In genomic region chr5:151023461-151023860, GRCm38 (mm10) we compare ENCODE assay signal across 9 mouse cellular contexts.
DNase-seq lines count a peak whose midpoint lies in the region; ATAC-seq and TF ChIP-seq lines count a peak whose summit lies in the region.
"Had no signal": no experiment of that assay in that cellular context is flagged by ENCODE, and none has a peak within 500 bp of the region (broad histone marks: within the 10 kb centered on the region; RNA-seq: fewer than 3 reads in every experiment).

No protein-coding gene starts in this region.

- H3K4me3 ChIP-seq in forebrain, embryonic 16.5 days (replicated peaks; ENCODE audit: low read length), result no peak overlapping the region
- H3K4me3 ChIP-seq in hindbrain, embryonic 10.5 days, result no peak overlapping the region
- H3K4me3 ChIP-seq in lung, embryonic 15.5 days, result no peak overlapping the region
- no peak overlapping the region for H3K4me3 ChIP-seq in liver, postnatal 0 days (ENCODE audit: low read depth, low read length)
- H3K4me3 ChIP-seq: megakaryocyte, embryonic 14.5 days had no signal

- no peaks in the 10 kb centered on the region for H3K36me3 ChIP-seq in forebrain, embryonic 16.5 days (ENCODE audit: control insufficient read depth, insufficient read depth)
- H3K36me3 ChIP-seq in hindbrain, embryonic 10.5 days, result no peaks in the 10 kb centered on the region
- H3K36me3 ChIP-seq in lung, embryonic 15.5 days, result no peaks in the 10 kb centered on the region
- no peaks in the 10 kb centered on the region for H3K36me3 ChIP-seq in liver, postnatal 0 days (replicated peaks; ENCODE audit: insufficient read depth, low read length)

- TF ChIP-seq EP300 in liver, postnatal 0 days (IDR thresholded peaks at IDR 0.05; ENCODE audit: low read depth), result no peak

- no peaks in the 10 kb centered on the region for H3K27me3 ChIP-seq in forebrain, embryonic 16.5 days (replicated peaks; ENCODE audit: control insufficient read depth, insufficient read depth, low read length)
- no peaks in the 10 kb centered on the region for H3K27me3 ChIP-seq in hindbrain, embryonic 10.5 days (ENCODE audit: insufficient read depth, poor library complexity, severe bottlenecking)
- H3K27me3 ChIP-seq in lung, embryonic 15.5 days, result no peaks in the 10 kb centered on the region
- H3K27me3 ChIP-seq in liver, postnatal 0 days (ENCODE audit: insufficient read depth, low read length), result no peaks in the 10 kb centered on the region
- H3K27me3 ChIP-seq: megakaryocyte, embryonic 14.5 days had no signal

- H3K4me2 ChIP-seq in forebrain, embryonic 16.5 days (ENCODE audit: low read length), result peak overlapping the region; percentile 18
- H3K4me2 ChIP-seq in lung, embryonic 15.5 days, result peak overlapping the region; percentile 33
- H3K4me2 ChIP-seq in liver, postnatal 0 days (ENCODE audit: low read depth, low read length), result no peak overlapping the region

- ATAC-seq in forebrain, embryonic 16.5 days, result peak; percentile 46; the same call in 1 of the 2 replicates
- peak; percentile 50; the same call in 1 of the 2 replicates for ATAC-seq in lung, embryonic 15.5 days (ENCODE audit: borderline replicate concordance, extremely low read depth, low FRiP score, low TSS enrichment)
- no peak for ATAC-seq in liver, postnatal 0 days

- no peak for TF ChIP-seq CTCF in liver, postnatal 0 days (IDR thresholded peaks at IDR 0.05; ENCODE audit: low read depth)

- no peaks in the 10 kb centered on the region for H3K9me3 ChIP-seq in forebrain, embryonic 16.5 days (ENCODE audit: control insufficient read depth, low read length)
- H3K9me3 ChIP-seq in hindbrain, embryonic 10.5 days, result no peaks in the 10 kb centered on the region
- H3K9me3 ChIP-seq in lung, embryonic 15.5 days, result no peaks in the 10 kb centered on the region
- no peaks in the 10 kb centered on the region for H3K9me3 ChIP-seq in liver, postnatal 0 days (ENCODE audit: low read length)

- H3K27ac ChIP-seq in forebrain, embryonic 16.5 days (ENCODE audit: low read length), result peak overlapping the region; percentile 51
- peak overlapping the region; percentile 45; the same call in 1 of the 2 replicates for H3K27ac ChIP-seq in hindbrain, embryonic 10.5 days
- peak overlapping the region; percentile 75 for H3K27ac ChIP-seq in lung, embryonic 15.5 days
- H3K27ac ChIP-seq in liver, postnatal 0 days (ENCODE audit: low read depth), result no peak overlapping the region

- peaks cover 26% of the 10 kb centered on the region for H3K4me1 ChIP-seq in forebrain, embryonic 16.5 days (replicated peaks; ENCODE audit: control insufficient read depth, insufficient read depth, low read length)
- peaks cover 30% of the 10 kb centered on the region for H3K4me1 ChIP-seq in hindbrain, embryonic 10.5 days (replicated peaks)
- H3K4me1 ChIP-seq in lung, embryonic 15.5 days, result peaks cover 29% of the 10 kb centered on the region
- peaks cover 6% of the 10 kb centered on the region; the same call in 1 of the 2 replicates for H3K4me1 ChIP-seq in liver, postnatal 0 days (ENCODE audit: insufficient read depth)
- H3K4me1 ChIP-seq: megakaryocyte, embryonic 14.5 days had no signal

- DNase-seq in urinary bladder, postnatal 14 days (ENCODE audit: low spot score), result peak; percentile 6
- no peak for DNase-seq in urinary bladder, adult 2 months (ENCODE audit: low spot score)
- peak; percentile 36 for DNase-seq in hindbrain, embryonic 10.5 days (ENCODE audit: low spot score)
- DNase-seq in right cerebral cortex, adult 2 months (ENCODE audit: low spot score in 2 of 2), result peak; percentile 33 to 50
- no peak for DNase-seq in liver, postnatal 0 days
- DNase-seq in thymus, postnatal 0 days (ENCODE audit: low spot score), result no peak

- H3K9ac ChIP-seq in forebrain, embryonic 16.5 days (replicated peaks; ENCODE audit: low read depth, low read length), result no peak overlapping the region
- no peak overlapping the region for H3K9ac ChIP-seq in lung, embryonic 15.5 days
- H3K9ac ChIP-seq in liver, postnatal 0 days (replicated peaks), result no peak overlapping the region

- 10% methylated on average over 8 of the region's 8 CpGs for WGBS in forebrain, embryonic 16.5 days
- 10% methylated on average over 8 of the region's 8 CpGs for WGBS in hindbrain, embryonic 10.5 days
- 13% methylated on average over 8 of the region's 8 CpGs for WGBS in lung, embryonic 15.5 days
- 54% methylated on average over 8 of the region's 8 CpGs for WGBS in liver, postnatal 0 days (ENCODE audit: insufficient replicate concordance)

Comparison
In these comparisons a context has a peak if more than half of its experiments do, and no peak if none do; other contexts are left out.
1. DNase-seq: peak in urinary bladder, postnatal 14 days (single experiment), hindbrain, embryonic 10.5 days (single experiment) and right cerebral cortex, adult 2 months (2 of 2); none in urinary bladder, adult 2 months (single experiment), liver, postnatal 0 days (single experiment) and thymus, postnatal 0 days (single experiment).